Mouse (Mus musculus) stomach, postnatal 0 days (tissue): ENCODE results near the gene Bcap31. TPM values are rescaled to one million over a fixed set of nuclear protein-coding genes. Genes with fewer than 3 reads are reported as not detected.

Experiments
- ATAC-seq: fragments of 200-750 bp; cut with Nextera tagmentation; 2 replicates; pipeline ENCODE4 v1.8.0; 2017; ENCODE audit not compliant: low FRiP score, low TSS enrichment
- DNase-seq: peaks from one replicate; pipeline ENCODE4 v3.0.0-alpha.2; 2016; ENCODE audit warnings: low spot score
- H3K27ac ChIP-seq: fragments of 300-500 bp; sonication (generic); replicated peaks from 2 replicates; pipeline ENCODE4 v1.5.1; 2014; ENCODE audit warnings: mild to moderate bottlenecking, control low read depth
- H3K27me3 ChIP-seq: fragments of 300-500 bp; sonication (generic); 2 replicates; pipeline ENCODE4 v1.6.1; 2014; ENCODE audit warnings: low read length; ENCODE audit not compliant: control insufficient read depth, insufficient read depth
- H3K36me3 ChIP-seq: fragments of 300-500 bp; sonication (generic); 2 replicates; pipeline ENCODE4 v1.6.1; 2014; ENCODE audit warnings: low read length, mixed read lengths; ENCODE audit not compliant: control insufficient read depth, insufficient read depth
- H3K4me1 ChIP-seq: fragments of 300-500 bp; sonication (generic); replicated peaks from 2 replicates; pipeline ENCODE4 v1.6.1; 2014; ENCODE audit warnings: antibody characterized with exemption; ENCODE audit not compliant: control insufficient read depth, insufficient read depth
- H3K4me2 ChIP-seq: fragments of 300-500 bp; sonication (generic); replicated peaks from 2 replicates; pipeline ENCODE4 v1.6.1; 2014; ENCODE audit warnings: low read depth, mild to moderate bottlenecking, control low read depth, moderate library complexity
- H3K4me3 ChIP-seq: fragments of 300-500 bp; sonication (generic); 2 replicates; pipeline ENCODE4 v1.5.1; 2014; ENCODE audit warnings: low read depth, low read length, control low read depth
- H3K9ac ChIP-seq: fragments of 300-500 bp; sonication (generic); 2 replicates; pipeline ENCODE4 v1.6.1; 2014; ENCODE audit warnings: mild to moderate bottlenecking, low read length, control low read depth, mixed read lengths
- H3K9me3 ChIP-seq: fragments of 300-500 bp; sonication (generic); 2 replicates; pipeline ENCODE4 v1.6.1; 2016; ENCODE audit warnings: low read length; ENCODE audit not compliant: control insufficient read depth
- CTCF ChIP-seq: IDR thresholded peaks from 2 replicates; pipeline ENCODE4 v1.5.1; 2016; ENCODE audit warnings: antibody characterized with exemption, low read depth, mild to moderate bottlenecking, moderate library complexity
- EP300 ChIP-seq: optimal IDR thresholded peaks from 2 replicates; pipeline ENCODE3; 2016; ENCODE audit warnings: antibody characterized with exemption
- WGBS: fragments of 180-500 bp; shearing (Covaris S2); extraction: QIAGEN DNeasy Blood & Tissue Kit; methylation state at CpG from one replicate; pipeline ENCODE4 v1.1.7; 2014; 5-methylcytosine and 5-hydroxymethylcytosine counted together
- polyA plus RNA-seq: library from polyadenylated mRNA; unstranded; fragments of >200 nt; fragmentation: Nextera tagmentation; extraction: Ambion mirVana; gene quantifications from 2 replicates; pipeline ENCODE4 v1.2.1, GENCODE M21; 2015

The Bcap31 gene
- polyA plus RNA-seq, 1 experiment from 2014 or later: 283 TPM

- WGBS: 8% methylated on average over 50 of the region's 57 CpGs
- Histone ChIP-seq H3K4me3 (peak within 1 kb of the TSS; percentile 40), H3K27me3 (no peaks in the 10 kb centered on the region), H3K4me2 (peak within 1 kb of the TSS; percentile 63), H3K9me3 (no peaks in the 10 kb centered on the region), H3K4me1 (no peaks in the 10 kb centered on the region), H3K9ac (peak within 1 kb of the TSS; percentile 63), H3K36me3 (no peaks in the 10 kb centered on the region), H3K27ac (peak within 1 kb of the TSS; percentile 24; the same call in 1 of the 2 replicates)
- TF ChIP-seq CTCF (no peak), EP300 (no peak)
- peak; percentile 48 for ATAC-seq
- DNase-seq: no peak
Observed at GRCm38 (mm10) chrX:73659575-73660283, 56.2 kb downstream of the Bcap31 start, which contains the start of gene Pnck. Pnck (minus strand) TSS chrX:73660117.

- Histone ChIP-seq H3K27ac (no peak overlapping the region), H3K27me3 (no peaks in the 10 kb centered on the region), H3K36me3 (no peaks in the 10 kb centered on the region), H3K9me3 (no peaks in the 10 kb centered on the region), H3K4me2 (peak overlapping the region; percentile 63; the same call in 1 of the 2 replicates), H3K9ac (no peak overlapping the region; the same call in 1 of the 2 replicates), H3K4me1 (no peaks in the 10 kb centered on the region), H3K4me3 (peak overlapping the region; percentile 40)
- WGBS: 59% methylated on average over 13 of the region's 13 CpGs
- DNase-seq (no peak), ATAC-seq (peak; percentile 27; the same call in 1 of the 2 replicates)
- TF ChIP-seq EP300 (no peak), CTCF (no peak)
Observed at GRCm38 (mm10) chrX:73658936-73659574, 56.9 kb downstream of the Bcap31 start.

- DNase-seq: peak; percentile 11
- Histone ChIP-seq H3K4me2 (no peak overlapping the region), H3K27me3 (no peaks in the 10 kb centered on the region), H3K27ac (no peak overlapping the region), H3K36me3 (no peaks in the 10 kb centered on the region), H3K9me3 (no peaks in the 10 kb centered on the region), H3K4me1 (no peaks in the 10 kb centered on the region), H3K4me3 (no peak overlapping the region), H3K9ac (no peak overlapping the region)
- no peak for ATAC-seq
- TF ChIP-seq CTCF (no peak), EP300 (no peak)
- 56% methylated on average over 5 of the region's 7 CpGs for WGBS
Observed at GRCm38 (mm10) chrX:73658391-73658790, 57.6 kb downstream of the Bcap31 start.

GRCm38 (mm10) chrX:73655529-73655928 lies 60.4 kb downstream of the Bcap31 start:
- no peak overlapping the region for H3K27ac ChIP-seq
- H3K9me3 ChIP-seq: no peaks in the 10 kb centered on the region
- DNase-seq (peak; percentile 59), ATAC-seq (0 out of 2 replicates have a peak, but pooled peaks have one; percentile 31)
- WGBS: 56% methylated on average over 3 of the region's 3 CpGs
- peak; percentile 75 for TF ChIP-seq CTCF
- TF ChIP-seq EP300: no peak
- H3K4me2 ChIP-seq: no peak overlapping the region
- no peaks in the 10 kb centered on the region for H3K27me3 ChIP-seq
- no peaks in the 10 kb centered on the region for H3K4me1 ChIP-seq
- H3K36me3 ChIP-seq: no peaks in the 10 kb centered on the region
- H3K4me3 ChIP-seq: no peak overlapping the region
- H3K9ac ChIP-seq: no peak overlapping the region

GRCm38 (mm10) chrX:73654177-73654576 lies 61.8 kb downstream of the Bcap31 start:
- H3K9me3 ChIP-seq: no peaks in the 10 kb centered on the region
- H3K27me3 ChIP-seq: no peaks in the 10 kb centered on the region
- TF ChIP-seq CTCF: peak; percentile 93
- TF ChIP-seq EP300: no peak
- no peak overlapping the region for H3K27ac ChIP-seq
- H3K9ac ChIP-seq: no peak overlapping the region
- 22% methylated on average over 6 of the region's 6 CpGs for WGBS
- H3K36me3 ChIP-seq: no peaks in the 10 kb centered on the region
- DNase-seq (peak; percentile 78), ATAC-seq (peak; percentile 75)
- no peaks in the 10 kb centered on the region for H3K4me1 ChIP-seq
- no peak overlapping the region for H3K4me2 ChIP-seq
- no peak overlapping the region for H3K4me3 ChIP-seq

GRCm38 (mm10) chrX:73653392-73653791 lies 62.6 kb downstream of the Bcap31 start:
- no peaks in the 10 kb centered on the region for H3K9me3 ChIP-seq
- no peak overlapping the region for H3K4me3 ChIP-seq
- ATAC-seq (no peak), DNase-seq (no peak)
- no peaks in the 10 kb centered on the region for H3K27me3 ChIP-seq
- no peak for TF ChIP-seq CTCF
- TF ChIP-seq EP300: no peak
- H3K9ac ChIP-seq: no peak overlapping the region
- H3K4me1 ChIP-seq: no peaks in the 10 kb centered on the region
- H3K27ac ChIP-seq: no peak overlapping the region
- 83% methylated on average over 6 of the region's 6 CpGs for WGBS
- H3K4me2 ChIP-seq: no peak overlapping the region
- no peaks in the 10 kb centered on the region for H3K36me3 ChIP-seq
